Mouse (Mus musculus) spleen, adult 2 months (tissue): Measurements from ENCODE around the gene Socs3.

Experiments used
- CTCF ChIP-seq: fragments of 200-500 bp; IDR thresholded peaks from 2 replicates; pipeline ENCODE4 v1.5.1; 2011; ENCODE audit warnings: mild to moderate bottlenecking, inconsistent platforms; ENCODE audit not compliant: insufficient read depth, insufficient read length, insufficient replicate concordance; ENCODE audit errors: extremely low read depth
- POLR2A ChIP-seq: fragments of 200-500 bp; IDR thresholded peaks from 2 replicates; pipeline ENCODE4 v1.6.1; 2011; ENCODE audit warnings: low read depth, low read length, inconsistent platforms

DNA sequence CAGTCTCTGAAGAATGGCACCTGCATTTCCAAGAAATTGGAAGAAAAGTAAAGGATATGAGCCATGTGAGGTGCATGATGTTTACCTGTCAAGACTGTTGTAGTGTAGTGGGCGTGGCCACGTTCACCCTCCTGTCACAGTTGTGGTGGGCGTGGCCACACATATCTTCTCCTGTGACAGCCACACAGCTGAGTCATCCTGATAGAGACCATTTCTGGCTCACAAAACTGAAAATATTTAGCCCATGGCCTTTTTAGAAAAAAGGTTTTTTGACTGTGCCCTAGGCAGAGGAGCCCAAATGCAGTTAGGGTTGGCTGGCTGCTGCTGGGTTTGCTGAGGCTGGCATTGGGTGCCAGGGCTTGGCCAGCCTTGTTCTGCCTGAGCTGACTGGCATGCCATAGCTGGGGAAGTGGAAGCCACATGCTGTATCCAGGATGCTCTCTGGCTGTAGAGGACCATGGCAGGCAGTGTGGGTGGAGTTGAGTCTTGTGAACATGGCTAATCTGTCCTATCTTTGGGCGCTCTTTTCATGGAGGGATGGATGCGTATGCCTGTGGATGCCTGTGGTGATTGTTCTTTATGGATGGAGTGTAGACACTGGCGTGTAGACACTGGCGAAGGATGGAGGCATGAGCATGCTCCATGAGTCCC is 30.8 kb upstream of the Socs3 start:
- no peak for TF ChIP-seq POLR2A
- TF ChIP-seq CTCF = no peak
